In genomic region chr3:116953366-116953765, GRCm38 (mm10) we compare ENCODE assay signal across 29 mouse cellular contexts. TPM values are rescaled to one million over a fixed set of nuclear protein-coding genes. Genes with fewer than 3 reads are reported as not detected.
A peak's percentile ranks its signal among the peaks of the same experiment; 100 is the strongest.
DNase-seq lines count a peak whose midpoint lies in the region; ATAC-seq and TF ChIP-seq lines count a peak whose summit lies in the region.
"Had no signal": no experiment of that assay in that cellular context is flagged by ENCODE, and none has a peak within 500 bp of the region (broad histone marks: within the 10 kb centered on the region; RNA-seq: fewer than 3 reads in every experiment).

No protein-coding gene starts in this region.

- intact Hi-C loops in gastrocnemius, adult 2 months (cut with DNase I), result no loop called here

- no peaks in the 10 kb centered on the region for H3K9me3 ChIP-seq in heart, postnatal 0 days (replicated peaks; ENCODE audit: control insufficient read depth, low read length)
- H3K9me3 ChIP-seq in liver, postnatal 0 days (ENCODE audit: low read length), result no peaks in the 10 kb centered on the region
- H3K9me3 ChIP-seq: embryonic facial prominence, embryonic 12.5 days; embryonic facial prominence, embryonic 15.5 days; forebrain, embryonic 12.5 days; forebrain, embryonic 15.5 days; heart, embryonic 13.5 days; hindbrain, embryonic 12.5 days; hindbrain, embryonic 15.5 days had no signal

- H3K4me3 ChIP-seq in gastrocnemius, adult 2 months, result no peak overlapping the region
- H3K4me3 ChIP-seq in heart, postnatal 0 days (ENCODE audit: low read depth, low read length), result no peak overlapping the region
- no peak overlapping the region for H3K4me3 ChIP-seq in liver, postnatal 0 days (ENCODE audit: low read depth, low read length)
- H3K4me3 ChIP-seq: embryonic facial prominence, embryonic 12.5 days; embryonic facial prominence, embryonic 15.5 days; forebrain, embryonic 12.5 days; forebrain, embryonic 15.5 days; heart, embryonic 13.5 days; hindbrain, embryonic 12.5 days; hindbrain, embryonic 15.5 days had no signal

- H3K4me2 ChIP-seq in heart, postnatal 0 days (ENCODE audit: low read depth, low read length), result no peak overlapping the region
- no peak overlapping the region for H3K4me2 ChIP-seq in liver, postnatal 0 days (ENCODE audit: low read depth, low read length)
- H3K4me2 ChIP-seq: embryonic facial prominence, embryonic 12.5 days; embryonic facial prominence, embryonic 15.5 days; forebrain, embryonic 12.5 days; forebrain, embryonic 15.5 days; heart, embryonic 13.5 days; hindbrain, embryonic 12.5 days; hindbrain, embryonic 15.5 days had no signal

- 80% methylated on average over 6 of the region's 6 CpGs for WGBS in heart, postnatal 0 days
- 72% methylated on average over 6 of the region's 6 CpGs for WGBS in liver, postnatal 0 days (ENCODE audit: insufficient replicate concordance)

- TF ChIP-seq CTCF in gastrocnemius, adult 2 months (IDR thresholded peaks at IDR 0.05), result no peak
- no peak for TF ChIP-seq CTCF in heart, postnatal 0 days (IDR thresholded peaks at IDR 0.05; ENCODE audit: low read depth)
- TF ChIP-seq CTCF in liver, postnatal 0 days (IDR thresholded peaks at IDR 0.05; ENCODE audit: low read depth), result no peak

- H3K36me3 ChIP-seq in heart, postnatal 0 days (replicated peaks; ENCODE audit: control insufficient read depth, insufficient read depth, low read length), result peaks cover 5% of the 10 kb centered on the region
- no peaks in the 10 kb centered on the region for H3K36me3 ChIP-seq in liver, postnatal 0 days (replicated peaks; ENCODE audit: insufficient read depth, low read length)
- H3K36me3 ChIP-seq: embryonic facial prominence, embryonic 12.5 days; embryonic facial prominence, embryonic 15.5 days; forebrain, embryonic 12.5 days; hindbrain, embryonic 12.5 days; hindbrain, embryonic 15.5 days had no signal

- H3K27ac ChIP-seq in gastrocnemius, adult 2 months, result peak overlapping the region; percentile 75
- H3K27ac ChIP-seq in heart, postnatal 0 days (ENCODE audit: low read depth), result peak overlapping the region; percentile 67; the same call in 1 of the 2 replicates
- H3K27ac ChIP-seq in liver, postnatal 0 days (ENCODE audit: low read depth), result peak overlapping the region; percentile 84
- H3K27ac ChIP-seq: embryonic facial prominence, embryonic 12.5 days; embryonic facial prominence, embryonic 15.5 days; forebrain, embryonic 12.5 days; forebrain, embryonic 15.5 days; heart, embryonic 13.5 days; hindbrain, embryonic 12.5 days; hindbrain, embryonic 15.5 days had no signal

- H3K27me3 ChIP-seq in heart, postnatal 0 days (ENCODE audit: control insufficient read depth, insufficient read depth, low read length), result no peaks in the 10 kb centered on the region
- H3K27me3 ChIP-seq in liver, postnatal 0 days (ENCODE audit: insufficient read depth, low read length), result no peaks in the 10 kb centered on the region
- H3K27me3 ChIP-seq: embryonic facial prominence, embryonic 12.5 days; embryonic facial prominence, embryonic 15.5 days; forebrain, embryonic 12.5 days; forebrain, embryonic 15.5 days; heart, embryonic 13.5 days; hindbrain, embryonic 12.5 days; hindbrain, embryonic 15.5 days had no signal

- H3K9ac ChIP-seq in heart, postnatal 0 days (replicated peaks; ENCODE audit: low read depth, low read length), result no peak overlapping the region
- H3K9ac ChIP-seq in liver, postnatal 0 days (replicated peaks), result no peak overlapping the region
- H3K9ac ChIP-seq: embryonic facial prominence, embryonic 12.5 days; embryonic facial prominence, embryonic 15.5 days; forebrain, embryonic 12.5 days; forebrain, embryonic 15.5 days; heart, embryonic 13.5 days; hindbrain, embryonic 12.5 days; hindbrain, embryonic 15.5 days had no signal

- no peak for DNase-seq in gastrocnemius, adult 2 months
- no peak for DNase-seq in gastrocnemius, postnatal 25 days
- DNase-seq in heart, postnatal 0 days (ENCODE audit: low spot score), result no peak
- no peak for DNase-seq in heart, adult 8-10 months (ENCODE audit: low spot score)
- no peak for DNase-seq in liver, postnatal 0 days
- DNase-seq in liver, result no peak
- DNase-seq: adrenal gland, postnatal 25 days; cerebellum, adult 18-20 months; cerebellum, adult 9-10 months; cerebellum, postnatal 14 days; gastrocnemius, postnatal 10 days; kidney, adult 2 months had no signal

- no peak for TF ChIP-seq EP300 in heart, postnatal 0 days (IDR thresholded peaks at IDR 0.05; ENCODE audit: low read depth)
- TF ChIP-seq EP300 in liver, postnatal 0 days (IDR thresholded peaks at IDR 0.05; ENCODE audit: low read depth), result no peak

- H3K4me1 ChIP-seq in heart, postnatal 0 days (ENCODE audit: control insufficient read depth, insufficient read depth), result peaks cover 14% of the 10 kb centered on the region
- peaks cover 9% of the 10 kb centered on the region for H3K4me1 ChIP-seq in liver, postnatal 0 days (ENCODE audit: insufficient read depth)
- H3K4me1 ChIP-seq: embryonic facial prominence, embryonic 12.5 days; embryonic facial prominence, embryonic 15.5 days; forebrain, embryonic 12.5 days; forebrain, embryonic 15.5 days; hindbrain, embryonic 12.5 days; hindbrain, embryonic 15.5 days had no signal

- no peak for ATAC-seq in heart, postnatal 0 days (ENCODE audit: insufficient read depth, low read depth)
- ATAC-seq in liver, postnatal 0 days, result no peak
- no peak for ATAC-seq in erythroid progenitor cell, adult 5-6 weeks (replicated peaks; ENCODE audit: low FRiP score, poor library complexity, severe bottlenecking)
- ATAC-seq: CD4-positive, CD25-positive, alpha-beta regulatory T cell, adult 4 months; forebrain, embryonic 15.5 days; intestine, postnatal 0 days had no signal

RNA-seq across cellular contexts. Expression of gene 4930455H04Rik, which starts 14.7 kb away (rescaled TPM):
- total RNA-seq in gastrocnemius, adult 2 months (2021), result under 1 TPM in 1 of 2 experiments, not detected in 1; 0.18 TPM
- total RNA-seq in gastrocnemius, postnatal 25 days (2021), result not detected
- not detected in 2 replicates for total RNA-seq in heart, postnatal 0 days (2014; rRNA removed; ENCODE audit: low replicate concordance)
- 0.11 TPM in 1 of 2 replicates, not detected in the other for polyA plus RNA-seq in heart, postnatal 0 days (2015; fragmentation: Nextera tagmentation; extraction: Ambion mirVana)
- not detected for total RNA-seq in heart, adult 8-10 months (2022)
- 0.19 TPM in 1 of 2 replicates, not detected in the other for polyA plus RNA-seq in liver, postnatal 0 days (2015; fragmentation: Nextera tagmentation; extraction: Ambion mirVana)
- total RNA-seq in erythroid progenitor cell, adult 5-6 weeks (2015; ENCODE audit: low replicate concordance), result not detected in 2 replicates
- total RNA-seq in erythroid progenitor cell, adult 5-6 weeks (2017; ENCODE audit: low replicate concordance), result not detected in 2 replicates
- total RNA-seq: adrenal gland, postnatal 25 days; gastrocnemius, postnatal 4 days; heart, postnatal 25 days; hematopoietic stem cell, adult 5-6 weeks; MEL had no signal
- polyA plus RNA-seq: brain, embryonic 14.5 days; C2C12; CD4-positive, CD25-positive, alpha-beta regulatory T cell, adult 4 months; embryonic facial prominence, embryonic 12.5 days; embryonic facial prominence, embryonic 15.5 days; forebrain, embryonic 12.5 days; forebrain, embryonic 15.5 days; heart, embryonic 13.5 days; hindbrain, embryonic 12.5 days; hindbrain, embryonic 15.5 days; intestine, embryonic 14.5 days; intestine, postnatal 0 days; kidney, adult 2 months had no signal

RNA-seq across cellular contexts. Expression of gene Palmd, which starts 15.4 kb away (rescaled TPM):
- total RNA-seq in gastrocnemius, adult 2 months (2021), result 10 to 100 TPM; 25.3 to 37.5 TPM
- 10 to 100 TPM; 16.8 to 26.3 TPM for total RNA-seq in gastrocnemius, postnatal 25 days (2021)
- total RNA-seq in heart, postnatal 0 days (2014; rRNA removed; ENCODE audit: low replicate concordance), result 7.9 and 10.9 TPM in 2 replicates
- 23.2 and 29.7 TPM in 2 replicates for polyA plus RNA-seq in heart, postnatal 0 days (2015; fragmentation: Nextera tagmentation; extraction: Ambion mirVana)
- total RNA-seq in heart, adult 8-10 months (2022), result 10 to 100 TPM; 44.2 to 59.7 (median 53.0) TPM
- polyA plus RNA-seq in liver, postnatal 0 days (2015; fragmentation: Nextera tagmentation; extraction: Ambion mirVana), result 30.8 and 31.0 TPM in 2 replicates
- total RNA-seq in erythroid progenitor cell, adult 5-6 weeks (2015; ENCODE audit: low replicate concordance), result not detected in 2 replicates
- 0.64 TPM in 1 of 2 replicates, not detected in the other for total RNA-seq in erythroid progenitor cell, adult 5-6 weeks (2017; ENCODE audit: low replicate concordance)
- total RNA-seq: hematopoietic stem cell, adult 5-6 weeks; MEL had no signal
